Mouse (Mus musculus): ENCODE measurements around the gene Ccdc83.

The Ccdc83 gene

GRCm38 (mm10) chr7:90265289-90265970 is at the start of gene Ccdc83:
Gene Ccdc83 (minus strand): TSS chr7:90265777.
- peak; percentile 83 for DNase-seq

GRCm38 (mm10) chr7:90313421-90313820 is 47.8 kb upstream of the Ccdc83 start:
- DNase-seq, result no peak

GRCm38 (mm10) chr7:90312151-90312883 is 46.7 kb upstream of the Ccdc83 start:
- no peak for DNase-seq

- no peak for DNase-seq
Measured at GRCm38 (mm10) chr7:90308003-90308402, 42.4 kb upstream of the Ccdc83 start.

GRCm38 (mm10) chr7:90306968-90307367 is 41.4 kb upstream of the Ccdc83 start:
- peak; percentile 24 for DNase-seq

- DNase-seq, result no peak
Measured at GRCm38 (mm10) chr7:90306079-90306478, 40.5 kb upstream of the Ccdc83 start.

- peak; percentile 11 for DNase-seq
Measured at GRCm38 (mm10) chr7:90302647-90303552, 37.3 kb upstream of the Ccdc83 start.

GRCm38 (mm10) chr7:90301942-90302646 is 36.5 kb upstream of the Ccdc83 start, which contains the start of gene Sytl2:
Gene Sytl2 (plus strand): TSS chr7:90302252.
- peak; percentile 77 for DNase-seq

GRCm38 (mm10) chr7:90291885-90292284 is 26.3 kb upstream of the Ccdc83 start:
- DNase-seq, result no peak

- DNase-seq, result no peak
Measured at GRCm38 (mm10) chr7:90284793-90285192, 19.2 kb upstream of the Ccdc83 start.

- no peak for DNase-seq
Measured at GRCm38 (mm10) chr7:90282786-90283185, 17.2 kb upstream of the Ccdc83 start.

- no peak for DNase-seq
Measured at GRCm38 (mm10) chr7:90281759-90282546, 16.4 kb upstream of the Ccdc83 start.

- no peak for DNase-seq
Measured at GRCm38 (mm10) chr7:90280878-90281277, 15.3 kb upstream of the Ccdc83 start.

- DNase-seq, result peak; percentile 45
Measured at GRCm38 (mm10) chr7:90280274-90280875, 14.8 kb upstream of the Ccdc83 start.

- no peak for DNase-seq
Measured at GRCm38 (mm10) chr7:90279136-90279535, 13.6 kb upstream of the Ccdc83 start.

- peak; percentile 9 for DNase-seq
Measured at GRCm38 (mm10) chr7:90277769-90278168, 12.2 kb upstream of the Ccdc83 start.

- peak; percentile 13 for DNase-seq
Measured at GRCm38 (mm10) chr7:90277246-90277645, 11.7 kb upstream of the Ccdc83 start.

GRCm38 (mm10) chr7:90274561-90275100 is 9.1 kb upstream of the Ccdc83 start:
- no peak for DNase-seq

- DNase-seq, result no peak
Measured at GRCm38 (mm10) chr7:90270141-90270540, 4.6 kb upstream of the Ccdc83 start.

GRCm38 (mm10) chr7:90261902-90262599 is 3.5 kb downstream of the Ccdc83 start:
- no peak for DNase-seq
